Mouse (Mus musculus) stomach, postnatal 0 days (tissue): ENCODE results near the gene Plcb3.

Experiments used
- CTCF ChIP-seq: IDR thresholded peaks from 2 replicates; pipeline ENCODE4 v1.5.1; 2016; ENCODE audit warnings: antibody characterized with exemption, low read depth, mild to moderate bottlenecking, moderate library complexity
- EP300 ChIP-seq: optimal IDR thresholded peaks from 2 replicates; pipeline ENCODE3; 2016; ENCODE audit warnings: antibody characterized with exemption

GRCm38 (mm10) chr19:6971644-6972043 lies 4.6 kb downstream of the Plcb3 start:
- TF ChIP-seq CTCF (no peak), EP300 (no peak)
